Mouse (Mus musculus) brown adipose tissue, adult 24 weeks (tissue): ENCODE results near the gene Alyref. TPM values are rescaled to one million over a fixed set of nuclear protein-coding genes. Genes with fewer than 3 reads are reported as not detected.
A peak's percentile ranks its signal among the peaks of the same experiment; 100 is the strongest.

ENCODE experiments used
- H3K27ac ChIP-seq: fragments of 200-500 bp; replicated peaks from 2 replicates; pipeline ENCODE4 v1.5.1; 2012; ENCODE audit warnings: low read depth, mild to moderate bottlenecking, low read length
- H3K4me1 ChIP-seq: fragments of 200-500 bp; 2 replicates; pipeline ENCODE4 v1.6.1; 2012; ENCODE audit warnings: low read length, mixed read lengths; ENCODE audit not compliant: control insufficient read depth, insufficient read depth, insufficient read length
- H3K4me3 ChIP-seq: fragments of 200-500 bp; 2 replicates; pipeline ENCODE4 v1.5.1; 2012; ENCODE audit warnings: low read depth, mild to moderate bottlenecking, low read length, moderate library complexity; ENCODE audit not compliant: insufficient read depth
- polyA plus RNA-seq: library from polyadenylated mRNA; stranded (reverse); fragments of >200 nt; gene quantifications from 2 replicates; pipeline ENCODE4 v1.2.4, GENCODE M21; 2012; ENCODE audit not compliant: missing spikeins, insufficient read depth, insufficient read length

The Alyref gene
- polyA plus RNA-seq, 1 experiment, result 49.2 TPM

- Histone ChIP-seq H3K27ac (no peak overlapping the region), H3K4me3 (no peak overlapping the region)
Observed at GRCm38 (mm10) chr11:120555260-120555659, 42.9 kb downstream of the Alyref start.

GRCm38 (mm10) chr11:120554834-120555233, 43.3 kb downstream of the Alyref start:
- H3K4me1 ChIP-seq, result peaks cover 4% of the 10 kb centered on the region; the same call in 1 of the 2 replicates
- no peak overlapping the region for H3K27ac ChIP-seq
- no peak overlapping the region for H3K4me3 ChIP-seq

More at GRCm38 (mm10) chr11:120555260-120555659, 42.9 kb downstream of the Alyref start:
- peaks cover under 1% of the 10 kb centered on the region; the same call in 1 of the 2 replicates for H3K4me1 ChIP-seq

GRCm38 (mm10) chr11:120552736-120553135, 45.4 kb downstream of the Alyref start:
- Histone ChIP-seq H3K4me1 (peaks cover 6% of the 10 kb centered on the region; the same call in 1 of the 2 replicates), H3K27ac (no peak overlapping the region), H3K4me3 (no peak overlapping the region)

- Histone ChIP-seq H3K4me3 (peak within 1 kb of the TSS; percentile 69), H3K4me1 (peaks cover 6% of the 10 kb centered on the region; the same call in 1 of the 2 replicates), H3K27ac (peak within 1 kb of the TSS; percentile 75)
Observed at GRCm38 (mm10) chr11:120550810-120551440, 47.2 kb downstream of the Alyref start, which contains the start of gene Ppp1r27. Gene Ppp1r27 (minus strand): TSS chr11:120551132.

GRCm38 (mm10) chr11:120549986-120550809, 48.0 kb downstream of the Alyref start:
- Histone ChIP-seq H3K4me1 (peaks cover 6% of the 10 kb centered on the region; the same call in 1 of the 2 replicates), H3K27ac (peak overlapping the region; percentile 75), H3K4me3 (peak overlapping the region; percentile 69)

- Histone ChIP-seq H3K27ac (peak within 1 kb of the TSS; percentile 75), H3K4me3 (peak within 1 kb of the TSS; percentile 77), H3K4me1 (peaks cover 6% of the 10 kb centered on the region; the same call in 1 of the 2 replicates)
Observed at GRCm38 (mm10) chr11:120549168-120549945, 48.8 kb downstream of the Alyref start, which contains the start of gene Mcrip1. Gene Mcrip1 (minus strand): TSS chr11:120549727.

GRCm38 (mm10) chr11:120548786-120549167, 49.4 kb downstream of the Alyref start:
- Histone ChIP-seq H3K27ac (peak overlapping the region; percentile 65), H3K4me1 (peaks cover 6% of the 10 kb centered on the region; the same call in 1 of the 2 replicates), H3K4me3 (peak overlapping the region; percentile 77)

- peaks cover 6% of the 10 kb centered on the region; the same call in 1 of the 2 replicates for H3K4me1 ChIP-seq
- no peak overlapping the region for H3K27ac ChIP-seq
Observed at GRCm38 (mm10) chr11:120548214-120548613, 50.0 kb downstream of the Alyref start.

GRCm38 (mm10) chr11:120547469-120547868, 50.7 kb downstream of the Alyref start:
- Histone ChIP-seq H3K27ac (no peak overlapping the region), H3K4me1 (peaks cover 6% of the 10 kb centered on the region; the same call in 1 of the 2 replicates), H3K4me3 (no peak overlapping the region)

More at GRCm38 (mm10) chr11:120548214-120548613, 50.0 kb downstream of the Alyref start:
- peak overlapping the region; percentile 77 for H3K4me3 ChIP-seq

- no peak overlapping the region for H3K27ac ChIP-seq
- H3K4me1 ChIP-seq, result peaks cover 9% of the 10 kb centered on the region; the same call in 1 of the 2 replicates
Observed at GRCm38 (mm10) chr11:120545964-120546363, 52.2 kb downstream of the Alyref start.

GRCm38 (mm10) chr11:120542376-120542775, 55.8 kb downstream of the Alyref start:
- Histone ChIP-seq H3K4me1 (0 out of 2 replicates have a peak, but pooled peaks cover 3% of the 10 kb centered on the region), H3K27ac (no peak overlapping the region), H3K4me3 (no peak overlapping the region)

More at GRCm38 (mm10) chr11:120545964-120546363, 52.2 kb downstream of the Alyref start:
- no peak overlapping the region for H3K4me3 ChIP-seq

Other genes starting within 250 kb of the Alyref start
- 325 and 418 TPM in 2 replicates for gene Actg1, start 249.8 kb downstream of the Alyref start, polyA plus RNA-seq
- not detected in 2 replicates for gene Fscn2, start 236.8 kb downstream of the Alyref start, polyA plus RNA-seq
- 6.2 and 7.3 TPM in 2 replicates for gene Faap100, start 219.6 kb downstream of the Alyref start, polyA plus RNA-seq
- 27.2 and 35.9 TPM in 2 replicates for gene Nploc4, start 160.7 kb downstream of the Alyref start, polyA plus RNA-seq
- not detected in 2 replicates for gene Tspan10, start 155.7 kb downstream of the Alyref start, polyA plus RNA-seq
- not detected in 2 replicates for gene Pde6g, start 144.9 kb downstream of the Alyref start, polyA plus RNA-seq
- gene Oxld1, start 140.3 kb downstream of the Alyref start, polyA plus RNA-seq, result 58.7 and 70.2 TPM in 2 replicates
- 5.7 and 8.6 TPM in 2 replicates for gene Ccdc137, start 140.2 kb downstream of the Alyref start, polyA plus RNA-seq
- 11.4 and 20.4 TPM in 2 replicates for gene Arl16, start 130.8 kb downstream of the Alyref start, polyA plus RNA-seq
- 278 and 304 TPM in 2 replicates for gene Mrpl12, start 113.8 kb downstream of the Alyref start, polyA plus RNA-seq
- 32.9 and 33.9 TPM in 2 replicates for gene Slc25a10, start 106.5 kb downstream of the Alyref start, polyA plus RNA-seq
- gene Gcgr, start 67.7 kb downstream of the Alyref start, polyA plus RNA-seq, result not detected in 2 replicates
- 24.6 and 28.0 TPM in 2 replicates for gene Mcrip1, start 48.6 kb downstream of the Alyref start, polyA plus RNA-seq
- 4.1 and 5.5 TPM in 2 replicates for gene Ppp1r27, start 47.2 kb downstream of the Alyref start, polyA plus RNA-seq
- 95.0 and 97.3 TPM in 2 replicates for gene P4hb, start 25.1 kb downstream of the Alyref start, polyA plus RNA-seq
- 117 and 146 TPM in 2 replicates for gene Arhgdia, start 16.7 kb downstream of the Alyref start, polyA plus RNA-seq
- gene Anapc11, start 56 bp upstream of the Alyref start, polyA plus RNA-seq, result 54.9 and 59.1 TPM in 2 replicates
- gene Npb, start 10.1 kb upstream of the Alyref start, polyA plus RNA-seq, result not detected in 2 replicates
- gene Pcyt2, start 19.6 kb upstream of the Alyref start, polyA plus RNA-seq, result 104 and 131 TPM in 2 replicates
- gene Sirt7, start 26.9 kb upstream of the Alyref start, polyA plus RNA-seq, result 5.8 and 10.5 TPM in 2 replicates
- 10.4 and 13.3 TPM in 2 replicates for gene Mafg, start 35.2 kb upstream of the Alyref start, polyA plus RNA-seq
- 1.0 and 1.3 TPM in 2 replicates for gene Pycr1, start 45.4 kb upstream of the Alyref start, polyA plus RNA-seq
- gene Myadml2, start 49.8 kb upstream of the Alyref start, polyA plus RNA-seq, result 2.7 and 3.8 TPM in 2 replicates
- gene Notum, start 62.8 kb upstream of the Alyref start, polyA plus RNA-seq, result not detected in 2 replicates
- 33.3 and 33.7 TPM in 2 replicates for gene Aspscr1, start 74.6 kb upstream of the Alyref start, polyA plus RNA-seq
- gene Cenpx, start 115.4 kb upstream of the Alyref start, polyA plus RNA-seq, result 66.6 and 68.4 TPM in 2 replicates
- 3.0 and 6.2 TPM in 2 replicates for gene Lrrc45, start 115.6 kb upstream of the Alyref start, polyA plus RNA-seq
- gene Rac3, start 123.1 kb upstream of the Alyref start, polyA plus RNA-seq, result 1.9 and 2.5 TPM in 2 replicates
- gene Dcxr, start 128.9 kb upstream of the Alyref start, polyA plus RNA-seq, result 9.4 and 15.5 TPM in 2 replicates
- gene Cbr2, start 133.7 kb upstream of the Alyref start, polyA plus RNA-seq, result 20.9 and 26.0 TPM in 2 replicates
- 14.9 and 15.4 TPM in 2 replicates for gene Hmga1b, start 164.4 kb upstream of the Alyref start, polyA plus RNA-seq
- gene Rfng, start 185.8 kb upstream of the Alyref start, polyA plus RNA-seq, result 14.0 and 15.1 TPM in 2 replicates
- gene Gps1, start 185.9 kb upstream of the Alyref start, polyA plus RNA-seq, result 48.9 and 60.0 TPM in 2 replicates
- gene Dus1l, start 198.0 kb upstream of the Alyref start, polyA plus RNA-seq, result 20.1 and 31.0 TPM in 2 replicates
- 5,806 and 7,060 TPM in 2 replicates for gene Fasn, start 226.2 kb upstream of the Alyref start, polyA plus RNA-seq